Mouse (Mus musculus) cerebellum, adult 11-12 months (tissue): ENCODE results near the gene Gm21173.
"Not testable (repeated sequence)": the region's sequence is repeated elsewhere in the genome, so short reads cannot be mapped to it uniquely, and the experiment has no call there.

Experiments
- DNase-seq: peaks from one replicate; pipeline ENCODE4 v3.0.0; 2022

Gene Gm21173

DNA sequence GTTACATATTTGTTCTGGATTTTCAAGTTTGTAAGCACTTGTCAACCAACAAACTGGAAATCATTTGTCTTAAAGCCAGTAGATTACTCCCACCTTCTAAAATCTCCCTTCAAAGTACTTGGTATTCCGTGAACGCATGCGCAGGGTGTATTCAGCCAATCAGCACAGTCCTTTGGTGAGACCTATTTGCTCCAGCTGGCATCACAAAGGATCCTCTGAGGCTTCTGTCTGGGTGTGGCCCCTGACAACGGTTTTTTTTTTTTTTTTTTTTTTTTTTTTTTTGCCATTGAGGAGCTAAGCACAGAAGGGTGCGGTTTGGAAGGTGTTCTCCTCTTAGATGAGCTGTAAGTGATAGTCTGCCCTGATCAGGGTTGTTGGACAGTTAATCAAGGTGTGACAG is at the start of gene Gm21173:
TSS of gene Gm21173 (plus strand) at position 301 of the 400 bp plus-strand sequence.
- not testable (repeated sequence) for DNase-seq
